Mouse (Mus musculus): ENCODE results near the gene Gm47969.

The Gm47969 gene

GRCm38 (mm10) chr1:83076190-83076917 is 31.6 kb downstream of the Gm47969 start:
- no peak for DNase-seq (ENCODE audit: low read depth, low spot score)

DNA sequence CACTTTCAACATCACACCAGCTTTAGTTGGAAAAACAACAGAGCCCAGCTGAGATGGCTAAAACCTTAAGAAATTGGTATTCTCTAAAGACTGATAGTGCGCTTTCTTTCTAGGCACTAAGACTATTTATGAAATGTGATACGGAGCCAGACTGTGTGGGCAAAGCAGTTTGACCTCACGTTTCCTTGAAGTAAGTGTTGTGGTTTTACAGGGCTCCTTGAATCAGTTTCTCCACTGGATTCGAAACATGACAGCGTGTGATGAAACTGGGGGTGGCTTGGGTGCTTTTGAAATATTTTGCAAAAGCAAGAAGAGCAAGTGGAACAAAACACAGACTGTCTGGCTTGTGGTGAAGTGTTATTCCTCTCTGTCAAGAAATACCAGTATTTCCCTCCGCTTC is 32.3 kb downstream of the Gm47969 start:
- no peak for DNase-seq (ENCODE audit: low read depth, low spot score)

GRCm38 (mm10) chr1:83084790-83085189 is 40.1 kb downstream of the Gm47969 start:
- no peak for DNase-seq (ENCODE audit: low read depth, low spot score)

DNA sequence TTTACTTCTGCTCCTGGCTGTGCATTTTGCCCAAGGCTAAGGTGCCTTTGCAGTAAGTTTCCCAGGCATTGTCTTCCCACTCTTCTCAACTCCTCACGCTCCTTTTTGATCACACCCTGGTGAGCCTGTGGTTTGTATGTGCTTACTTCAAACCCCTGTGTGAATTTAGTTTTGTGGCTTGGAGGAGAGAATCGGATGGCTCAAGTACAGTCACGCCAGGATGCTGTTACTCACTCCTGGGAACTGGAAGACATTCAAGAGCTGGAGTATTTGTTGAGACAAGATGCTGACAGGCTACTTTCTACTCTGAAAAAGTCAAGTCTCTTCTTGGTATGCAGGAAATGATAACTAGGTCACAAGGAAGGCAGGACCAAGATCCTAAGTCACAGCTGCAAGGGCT is 46.5 kb downstream of the Gm47969 start:
- no peak for DNase-seq (ENCODE audit: low read depth, low spot score)

Measured in retina, adult 2 months (tissue).